Mouse (Mus musculus) hindbrain, embryonic 11.5 days (tissue): ENCODE measurements at regions not wholly inside any gene's neighbourhood (a gene's known extent, or its start where the extent isn't known, plus 50 kb on each side); places are given as distances from the start of the nearest gene placed in this dataset.

Experiments
- ATAC-seq: fragments of 200-750 bp; cut with Nextera tagmentation; 2 replicates; pipeline ENCODE4 v1.8.0; 2017; ENCODE audit warnings: mild to moderate bottlenecking, moderate TSS enrichment, moderate library complexity; ENCODE audit not compliant: low FRiP score
- DNase-seq: peaks from one replicate; pipeline ENCODE4 v3.0.0-alpha.2; 2015; ENCODE audit warnings: low spot score
- H3K27ac ChIP-seq: fragments of 300-500 bp; sonication (generic); 2 replicates; pipeline ENCODE4 v1.5.1; 2014; ENCODE audit warnings: mild to moderate bottlenecking, low read depth, low read length
- H3K27me3 ChIP-seq: fragments of 300-500 bp; sonication (generic); 2 replicates; pipeline ENCODE4 v1.6.1; 2014; ENCODE audit warnings: mild to moderate bottlenecking, low read length, moderate library complexity, mixed read lengths; ENCODE audit not compliant: control insufficient read depth, insufficient read depth
- H3K36me3 ChIP-seq: fragments of 300-500 bp; sonication (generic); 2 replicates; pipeline ENCODE4 v1.6.1; 2014; ENCODE audit warnings: mild to moderate bottlenecking, low read length, moderate library complexity, mixed read lengths; ENCODE audit not compliant: control insufficient read depth, insufficient read depth
- H3K4me1 ChIP-seq: fragments of 300-500 bp; sonication (generic); replicated peaks from 2 replicates; pipeline ENCODE4 v1.6.1; 2014; ENCODE audit warnings: low read length, mixed read lengths; ENCODE audit not compliant: control insufficient read depth, insufficient read depth
- H3K4me2 ChIP-seq: fragments of 300-500 bp; sonication (generic); replicated peaks from 2 replicates; pipeline ENCODE4 v1.6.1; 2014; ENCODE audit warnings: mild to moderate bottlenecking, low read depth, low read length
- H3K4me3 ChIP-seq: fragments of 300-500 bp; sonication (generic); 2 replicates; pipeline ENCODE4 v1.5.1; 2014; ENCODE audit warnings: low read depth, low read length
- H3K9ac ChIP-seq: fragments of 300-500 bp; sonication (generic); 2 replicates; pipeline ENCODE4 v1.6.1; 2014; ENCODE audit warnings: low read depth, low read length
- H3K9me3 ChIP-seq: fragments of 300-500 bp; sonication (generic); 2 replicates; pipeline ENCODE4 v1.6.1; 2016; ENCODE audit warnings: low read length; ENCODE audit not compliant: control insufficient read depth
- WGBS: fragments of 180-500 bp; shearing (Covaris S2); extraction: QIAGEN DNeasy Blood & Tissue Kit; methylation state at CpG from one replicate; pipeline ENCODE4 v1.1.7; 2014; 5-methylcytosine and 5-hydroxymethylcytosine counted together

- Histone ChIP-seq H3K4me3 (no peak overlapping the region), H3K9ac (no peak overlapping the region), H3K4me2 (no peak overlapping the region), H3K27me3 (no peaks in the 10 kb centered on the region), H3K9me3 (no peaks in the 10 kb centered on the region), H3K36me3 (no peaks in the 10 kb centered on the region), H3K4me1 (no peaks in the 10 kb centered on the region), H3K27ac (no peak overlapping the region)
- DNase-seq: no peak
- no peak for ATAC-seq
- WGBS: 77% methylated on average over 4 of the region's 4 CpGs
Observed at GRCm38 (mm10) chr2:50368831-50369230, 72.2 kb upstream of the Mmadhc start.

GRCm38 (mm10) chr2:50368351-50368750 is 71.8 kb upstream of the Mmadhc start:
- no peak overlapping the region for H3K4me3 ChIP-seq
- H3K27ac ChIP-seq: no peak overlapping the region
- H3K4me2 ChIP-seq: no peak overlapping the region
- ATAC-seq (no peak), DNase-seq (no peak)
- H3K4me1 ChIP-seq: no peaks in the 10 kb centered on the region
- H3K9me3 ChIP-seq: no peaks in the 10 kb centered on the region
- no peak overlapping the region for H3K9ac ChIP-seq
- 85% methylated on average over 6 of the region's 6 CpGs for WGBS
- no peaks in the 10 kb centered on the region for H3K36me3 ChIP-seq
- no peaks in the 10 kb centered on the region for H3K27me3 ChIP-seq

GRCm38 (mm10) chr2:50365221-50365620 is 68.6 kb upstream of the Mmadhc start:
- Histone ChIP-seq H3K27me3 (no peaks in the 10 kb centered on the region), H3K27ac (no peak overlapping the region), H3K9me3 (no peaks in the 10 kb centered on the region), H3K9ac (no peak overlapping the region), H3K4me2 (no peak overlapping the region), H3K4me3 (no peak overlapping the region), H3K4me1 (no peaks in the 10 kb centered on the region), H3K36me3 (no peaks in the 10 kb centered on the region)
- DNase-seq (no peak), ATAC-seq (no peak)
- WGBS: 89% methylated on average over 6 of the region's 6 CpGs

GRCm38 (mm10) chr2:50356089-50356488 is 59.5 kb upstream of the Mmadhc start:
- no peaks in the 10 kb centered on the region for H3K27me3 ChIP-seq
- H3K27ac ChIP-seq: no peak overlapping the region
- no peak overlapping the region for H3K4me2 ChIP-seq
- no peaks in the 10 kb centered on the region for H3K9me3 ChIP-seq
- H3K4me3 ChIP-seq: no peak overlapping the region
- DNase-seq (no peak), ATAC-seq (no peak)
- 91% methylated on average over 2 of the region's 2 CpGs for WGBS
- no peaks in the 10 kb centered on the region for H3K4me1 ChIP-seq
- H3K9ac ChIP-seq: no peak overlapping the region
- no peaks in the 10 kb centered on the region for H3K36me3 ChIP-seq

- no peak overlapping the region for H3K9ac ChIP-seq
- no peaks in the 10 kb centered on the region for H3K27me3 ChIP-seq
- DNase-seq (peak; percentile 39), ATAC-seq (no peak)
- no peaks in the 10 kb centered on the region for H3K36me3 ChIP-seq
- no peaks in the 10 kb centered on the region for H3K9me3 ChIP-seq
- no peaks in the 10 kb centered on the region for H3K4me1 ChIP-seq
- no peak overlapping the region for H3K4me2 ChIP-seq
- H3K4me3 ChIP-seq: no peak overlapping the region
- no peak overlapping the region for H3K27ac ChIP-seq
- 58% methylated on average over 10 of the region's 10 CpGs for WGBS
Observed at GRCm38 (mm10) chr2:50347486-50348265, 51.1 kb upstream of the Mmadhc start.
